Mouse (Mus musculus) megakaryocyte, adult 5-6 weeks (primary cell): ENCODE results near the gene Ostm1. TPM values are rescaled to one million over a fixed set of nuclear protein-coding genes. Genes with fewer than 3 reads are reported as not detected.

Source experiments
- ATAC-seq: 2 replicates; pipeline ENCODE4 v1.8.0; 2016; ENCODE audit warnings: mild to moderate bottlenecking, inconsistent platforms; ENCODE audit not compliant: poor library complexity, severe bottlenecking
- total RNA-seq, 2 experiments: library from RNA; stranded (forward) in 1 of 2; stranded (reverse) in 1 of 2; fragments of 153-499, 151-499 nt in 1 of 2; fragments of 221-1000, 200-1000 nt in 1 of 2; gene quantifications; 2 replicates each; pipeline versions ENCODE4 v1.2.3 to v1.2.4; 2015 to 2017

Gene Ostm1
- total RNA-seq, 2 experiments from 2014 or later = 70.6 to 83.1 TPM

DNA sequence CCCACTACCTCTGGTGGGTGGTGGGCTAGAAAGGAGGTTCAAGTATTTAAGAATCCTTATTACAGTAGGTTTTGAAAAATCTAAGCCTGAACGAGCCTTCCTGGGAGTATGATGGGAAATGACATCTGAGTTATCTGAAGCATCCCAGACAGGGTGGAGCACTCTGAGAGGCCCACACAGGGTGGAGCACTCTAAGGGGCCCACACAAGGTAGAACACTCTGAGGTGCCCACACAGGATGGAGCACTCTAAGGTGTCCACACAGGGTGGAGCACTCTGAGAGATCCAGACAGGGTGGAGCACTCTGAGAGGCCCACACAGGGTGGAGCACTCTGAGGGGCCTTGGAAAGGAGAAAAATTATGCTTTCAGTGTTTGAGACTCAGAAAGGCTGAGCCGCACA, 42.3 kb downstream of the Ostm1 start:
- ATAC-seq = no peak

- no peak for ATAC-seq
These were observed 47.2 kb downstream of the Ostm1 start for GRCm38 (mm10) chr10:42630596-42631355.

- ATAC-seq = no peak
These were observed 48.3 kb downstream of the Ostm1 start for GRCm38 (mm10) chr10:42631754-42632452.

DNA sequence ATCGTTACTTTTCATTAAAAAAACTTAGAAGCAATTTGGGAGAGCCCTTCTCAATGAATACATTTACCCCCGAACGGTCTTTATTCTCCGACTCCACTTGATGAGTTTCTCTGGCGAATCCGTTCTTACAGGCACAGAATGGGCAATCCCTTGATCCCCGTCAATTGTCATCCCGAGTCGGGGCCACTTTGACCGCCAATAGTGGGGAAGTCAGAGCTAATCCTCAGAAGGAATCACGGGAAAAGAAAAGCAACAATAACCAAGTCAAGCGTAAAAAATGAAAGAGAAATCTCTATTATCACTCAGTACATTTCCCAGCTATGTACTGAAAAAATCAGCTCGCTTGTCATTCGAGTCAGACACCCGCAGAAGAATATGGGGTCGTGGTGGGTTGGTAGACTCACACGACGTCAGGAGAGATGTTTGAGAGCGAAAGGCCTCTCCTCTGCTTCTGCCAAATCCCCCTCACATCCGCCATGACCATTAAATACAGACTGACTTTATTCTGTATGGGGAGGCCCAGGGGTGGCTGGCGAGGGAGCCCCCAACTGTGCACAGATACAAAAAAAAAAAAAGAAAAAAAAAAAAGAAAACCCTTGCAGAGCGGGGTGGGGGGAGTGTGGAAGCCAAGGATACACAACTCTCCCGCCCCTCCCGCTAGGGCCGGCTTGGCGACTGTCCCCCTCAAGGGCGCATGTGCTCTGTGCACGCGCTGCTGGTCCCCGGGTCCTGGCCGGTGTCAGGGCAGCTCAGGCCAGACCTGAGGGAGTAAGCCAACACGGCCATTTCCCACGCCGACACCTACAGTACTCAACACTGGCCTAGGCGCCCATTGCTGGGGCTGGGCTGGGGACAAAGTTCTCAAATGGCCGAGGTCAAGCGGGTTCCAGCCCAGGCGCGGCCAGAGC, 49.1 kb downstream of the Ostm1 start:
- 0 out of 2 replicates have a peak, but pooled peaks have one; percentile 22 for ATAC-seq

GRCm38 (mm10) chr10:42633361-42634121, 49.9 kb downstream of the Ostm1 start:
- peak; percentile 41 for ATAC-seq

DNA sequence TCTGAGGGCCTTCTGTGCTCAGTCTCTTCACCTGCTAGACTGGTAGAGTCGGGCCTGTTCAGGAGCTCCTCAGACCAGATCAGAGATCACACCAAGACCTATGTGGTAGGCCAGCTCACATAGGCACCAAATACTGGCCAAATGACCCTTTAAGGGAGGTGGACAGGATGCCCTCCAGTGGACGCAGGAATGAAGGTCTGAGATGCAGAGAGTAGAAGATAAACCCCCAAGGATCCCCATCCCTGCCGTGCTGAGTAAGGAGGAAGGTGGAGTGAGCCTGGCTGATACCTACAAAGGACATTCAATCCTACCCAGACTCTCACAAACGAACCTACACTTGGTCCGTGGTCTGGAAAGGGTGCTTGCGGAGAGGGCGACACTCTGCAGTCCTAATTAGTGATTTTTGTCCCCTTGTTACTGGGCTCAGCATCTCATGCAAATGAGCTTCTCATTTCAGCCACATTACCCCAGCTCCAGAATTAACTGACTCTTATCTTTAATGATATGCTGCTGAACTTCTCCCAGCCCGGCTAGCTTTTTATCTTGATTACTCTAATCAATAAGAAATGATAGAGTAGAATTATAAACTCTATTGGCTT, 50.6 kb downstream of the Ostm1 start:
- ATAC-seq = no peak

- ATAC-seq = no peak
These were observed 51.4 kb downstream of the Ostm1 start for GRCm38 (mm10) chr10:42635046-42635445.

DNA sequence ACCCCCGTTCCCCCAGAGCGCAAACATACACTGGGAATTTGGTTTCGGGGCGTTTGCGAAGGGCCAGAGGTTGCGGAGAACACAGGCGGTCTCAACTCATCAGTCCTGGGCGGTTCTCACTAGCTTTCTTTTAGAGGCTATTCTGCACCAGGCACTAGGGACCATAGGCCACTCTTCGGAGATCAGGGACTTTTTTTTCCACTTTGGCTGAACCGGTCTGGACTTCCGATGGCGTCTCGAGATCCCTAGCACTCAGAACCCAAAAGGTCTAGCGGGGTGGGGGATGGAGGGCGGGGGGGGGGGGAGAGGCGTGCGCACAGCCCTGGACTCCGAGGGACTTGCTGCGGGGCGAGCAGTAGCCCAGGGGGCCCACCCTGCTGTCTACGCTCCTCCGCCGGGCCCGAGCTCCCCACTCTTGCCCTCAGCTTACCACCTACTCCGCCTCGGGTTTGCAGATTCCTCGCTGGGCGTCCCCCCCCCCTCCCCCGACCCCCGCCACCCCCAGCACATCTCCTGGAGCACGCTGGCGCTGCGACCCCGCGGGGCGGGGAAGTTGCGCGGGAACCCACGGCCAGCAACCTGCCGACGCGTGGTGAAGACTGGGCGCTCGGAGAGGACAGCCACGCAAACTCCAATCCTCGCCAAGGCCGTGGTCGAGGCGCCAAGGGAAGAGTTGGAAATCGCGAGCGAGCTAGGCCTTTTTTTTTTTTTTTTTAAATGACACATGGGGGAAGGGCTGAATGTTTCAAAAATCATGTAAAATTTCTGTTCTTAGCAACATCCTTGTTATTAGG, 52.1 kb downstream of the Ostm1 start:
- ATAC-seq = no peak

DNA sequence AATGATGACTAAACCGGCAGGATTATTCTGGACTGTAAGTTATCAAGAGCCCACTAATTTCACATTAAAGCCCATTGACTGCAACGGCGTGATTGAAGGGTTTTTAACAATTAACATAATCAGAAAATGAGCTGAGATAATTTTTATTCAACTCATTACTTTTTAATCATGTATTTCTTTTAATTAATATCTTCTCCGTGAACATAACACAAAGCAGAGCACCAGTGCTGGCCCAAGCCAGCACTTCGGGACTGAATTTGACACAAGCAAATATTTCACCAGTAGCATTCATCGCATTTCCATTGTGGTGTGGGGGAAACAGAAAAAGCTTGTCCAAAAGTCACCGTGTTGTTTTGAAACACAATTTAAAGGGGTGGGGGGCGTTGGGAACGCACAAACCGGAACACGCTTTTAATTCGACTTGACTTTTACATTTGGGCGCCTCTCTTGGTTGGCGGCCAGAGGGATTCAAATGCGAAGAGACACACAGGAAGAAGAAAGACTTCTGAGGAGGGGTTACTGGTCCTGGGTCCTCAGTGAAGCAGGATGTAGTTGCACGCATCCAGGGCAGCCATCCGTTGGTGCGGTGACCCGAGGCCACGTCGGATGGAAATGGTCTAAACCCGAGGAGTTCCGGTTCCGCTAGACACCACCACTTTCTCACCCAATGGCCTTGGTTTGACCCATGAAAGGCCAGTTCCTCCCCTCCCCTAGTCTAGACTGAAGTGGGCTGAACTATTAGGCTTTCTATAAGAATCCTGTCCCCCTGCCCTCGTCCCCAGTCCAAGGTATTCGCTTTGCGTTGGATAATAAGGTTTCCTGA, 52.9 kb downstream of the Ostm1 start:
- ATAC-seq = peak; percentile 51

- ATAC-seq = peak; percentile 38
These were observed 53.7 kb downstream of the Ostm1 start for GRCm38 (mm10) chr10:42637183-42637788.

DNA sequence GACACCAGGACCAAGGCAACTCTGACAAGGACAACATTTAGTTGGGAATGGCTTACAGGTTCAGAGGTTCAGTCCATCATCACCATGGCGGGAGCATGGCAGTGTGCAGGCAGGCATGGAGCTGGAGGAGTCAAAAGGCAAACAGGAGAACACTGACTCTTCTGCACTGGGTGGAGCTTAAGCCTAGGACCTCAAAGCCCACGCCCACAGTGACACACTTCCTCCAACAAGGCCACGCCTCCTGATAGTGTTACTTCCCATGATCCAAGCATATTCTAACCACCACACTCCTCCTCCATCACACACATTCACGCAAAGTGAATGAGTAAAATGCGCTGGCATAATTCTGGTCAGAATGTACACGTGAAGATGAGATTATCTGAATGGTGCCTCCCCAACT, 56.2 kb downstream of the Ostm1 start:
- ATAC-seq = no peak

DNA sequence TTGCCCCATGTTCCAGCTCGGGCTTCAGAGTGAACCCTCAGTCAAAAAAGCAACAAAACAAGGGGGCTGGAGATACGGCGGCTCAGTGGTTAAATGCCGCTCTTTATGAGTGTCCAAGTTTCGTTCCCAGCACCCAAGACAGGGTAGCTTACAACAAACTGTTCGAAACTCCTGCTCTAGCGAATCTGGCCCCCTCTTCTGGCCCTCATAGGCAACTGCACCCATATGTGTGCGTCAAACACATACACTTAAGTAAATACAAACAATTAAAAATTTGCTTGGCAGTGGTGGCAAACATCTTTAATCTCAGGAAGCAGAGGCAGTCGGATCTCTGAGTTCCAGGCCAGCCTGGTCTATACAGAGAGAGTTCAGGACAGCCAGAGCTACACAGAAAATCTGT, 60.0 kb downstream of the Ostm1 start:
- no peak for ATAC-seq

DNA sequence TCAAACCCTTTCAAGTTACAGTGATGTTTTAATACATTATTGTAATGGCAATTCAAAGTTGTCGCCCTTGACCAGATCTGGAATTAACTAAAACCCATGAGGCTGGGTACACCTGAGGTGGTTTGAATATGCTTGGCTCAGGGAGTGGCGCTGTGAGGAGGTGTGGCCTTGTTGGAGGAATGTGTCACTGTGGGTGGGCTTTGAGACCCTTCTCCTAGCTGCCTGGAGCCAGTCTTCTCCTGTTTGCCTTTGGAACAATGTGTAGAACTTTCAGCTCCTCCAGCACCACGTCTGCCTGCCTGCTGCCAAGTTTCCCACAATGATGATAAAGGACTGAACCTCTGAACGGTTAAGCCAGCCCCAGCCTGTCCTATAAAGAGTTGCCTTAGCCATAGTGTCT, 62.7 kb downstream of the Ostm1 start:
- ATAC-seq = no peak

- no peak for ATAC-seq
These were observed 78.3 kb downstream of the Ostm1 start for GRCm38 (mm10) chr10:42661916-42662315.

DNA sequence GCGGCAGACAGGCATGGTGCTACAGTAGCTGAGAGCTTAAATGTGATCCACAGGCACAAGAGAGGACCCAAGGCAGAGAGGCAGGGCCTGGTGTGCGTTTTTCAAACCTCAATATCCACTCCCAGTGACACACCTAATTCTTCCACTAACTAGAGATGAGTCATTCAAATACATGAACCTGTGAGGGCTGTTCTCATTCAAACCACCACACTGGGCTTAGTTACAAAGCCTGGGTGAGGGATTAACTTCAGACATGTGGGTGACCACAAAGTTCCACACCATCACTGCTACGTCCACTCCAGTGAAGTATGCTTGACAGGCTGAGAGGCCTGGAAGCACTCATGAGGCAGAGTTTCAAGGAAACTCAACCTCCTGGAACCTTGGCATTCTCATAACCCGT, 86.3 kb downstream of the Ostm1 start:
- ATAC-seq = no peak

DNA sequence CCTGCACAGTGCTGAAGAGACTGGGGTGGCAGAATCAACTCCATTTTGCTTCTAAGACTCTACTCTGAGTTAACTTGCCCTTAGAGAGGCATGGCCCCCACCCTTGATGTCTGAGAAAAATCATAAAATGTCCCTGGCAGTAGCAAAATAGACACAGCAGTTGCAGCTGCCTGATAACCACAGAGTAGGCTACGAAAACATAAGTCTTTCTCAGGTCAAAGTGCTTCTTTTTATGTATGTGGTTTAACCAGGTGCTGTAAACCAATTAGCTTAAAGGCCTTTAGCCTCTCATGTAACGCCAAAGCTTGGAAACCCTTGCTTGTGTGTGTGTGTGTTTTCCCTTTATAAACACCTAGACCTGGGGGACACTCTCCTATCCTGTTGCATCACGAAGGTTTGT, 89.2 kb downstream of the Ostm1 start:
- ATAC-seq = no peak

DNA sequence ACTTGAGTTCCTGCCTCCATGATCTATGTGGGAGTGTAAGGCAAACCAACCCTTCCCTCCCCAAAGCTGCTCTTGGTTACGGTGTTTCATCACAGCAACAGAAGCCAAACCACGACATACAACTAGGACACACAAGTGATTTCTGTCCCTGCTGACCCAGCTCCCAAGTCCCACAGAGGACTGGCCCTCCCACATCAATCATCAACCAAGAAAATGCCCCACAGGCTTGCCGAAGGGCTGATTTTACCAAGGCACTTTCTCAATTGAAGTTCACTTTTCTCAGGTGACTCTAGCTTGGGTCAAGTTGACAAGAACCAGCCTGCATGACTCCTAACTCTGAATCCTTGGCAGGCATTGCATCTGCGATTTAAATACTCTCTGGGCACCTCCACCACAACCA, 91.9 kb downstream of the Ostm1 start:
- no peak for ATAC-seq

- ATAC-seq = no peak
These were observed 94.7 kb downstream of the Ostm1 start for GRCm38 (mm10) chr10:42678331-42678730.
